Mouse (Mus musculus) CD4-positive, CD25-positive, alpha-beta regulatory T cell, adult 2 months (primary cell): ENCODE data around the gene Lrp5.
A peak's percentile ranks its signal among the peaks of the same experiment; 100 is the strongest.

Experiments used
- DNase-seq: peaks from one replicate; pipeline ENCODE4 v3.0.0-alpha.2; 2012; ENCODE audit warnings: low read depth, low spot score

Gene Lrp5

DNA sequence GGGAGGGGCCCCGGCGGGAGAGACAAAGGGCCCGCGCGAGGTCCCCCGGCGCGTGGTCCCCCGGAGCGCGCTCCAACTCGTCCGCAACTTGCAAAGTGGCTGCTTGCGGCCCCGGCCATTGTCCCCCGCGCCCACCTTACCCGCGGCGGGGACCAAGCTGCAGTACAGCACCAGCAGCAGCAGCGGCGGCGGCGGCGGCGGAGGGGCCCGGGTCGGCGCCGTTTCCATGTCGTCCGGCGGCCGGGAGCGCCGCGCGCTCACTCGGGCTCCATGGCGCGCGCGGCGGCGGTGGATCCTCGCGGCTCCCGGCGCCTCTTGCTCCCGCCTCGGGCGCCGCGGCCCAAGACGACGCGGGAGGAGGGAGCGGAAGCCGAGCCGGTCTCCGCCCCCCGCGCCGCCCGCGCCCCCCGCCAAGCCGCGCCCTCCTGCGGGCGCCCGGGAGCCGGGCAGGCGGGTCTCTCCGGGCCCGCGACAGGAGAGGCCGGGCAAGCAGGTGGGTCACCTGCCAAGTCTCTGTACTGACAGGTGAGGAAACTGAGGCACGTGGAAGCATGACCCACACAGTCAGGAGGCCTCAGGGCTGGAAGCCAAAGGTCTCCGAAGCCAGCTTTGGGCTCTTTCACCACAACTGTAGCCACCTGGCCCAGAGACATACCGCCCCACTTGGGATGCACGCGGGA lies at the start of gene Lrp5:
Gene Lrp5, minus strand, starts transcription at position 350 of the 680 bp plus-strand sequence.
- peak; percentile 54 for DNase-seq

DNA sequence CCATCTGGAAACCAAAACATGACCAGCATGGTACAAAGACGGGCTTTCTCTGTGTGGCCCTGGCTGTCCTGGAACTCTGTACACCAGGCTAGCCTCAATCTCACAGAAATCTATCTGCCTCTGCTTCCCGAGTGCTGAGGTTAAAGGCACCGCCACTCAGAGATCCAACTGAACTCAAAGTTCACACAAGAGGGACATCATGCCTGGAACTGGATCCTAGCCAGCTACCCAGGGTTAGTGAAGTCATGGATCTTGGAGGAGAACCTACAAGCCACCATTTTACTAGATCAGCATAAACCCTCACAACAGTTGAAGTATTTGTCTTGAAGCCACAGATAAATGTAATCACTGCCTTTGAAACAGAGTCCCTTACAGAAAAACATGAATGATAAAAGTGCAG lies 49.6 kb upstream of the Lrp5 start:
- DNase-seq = no peak

DNA sequence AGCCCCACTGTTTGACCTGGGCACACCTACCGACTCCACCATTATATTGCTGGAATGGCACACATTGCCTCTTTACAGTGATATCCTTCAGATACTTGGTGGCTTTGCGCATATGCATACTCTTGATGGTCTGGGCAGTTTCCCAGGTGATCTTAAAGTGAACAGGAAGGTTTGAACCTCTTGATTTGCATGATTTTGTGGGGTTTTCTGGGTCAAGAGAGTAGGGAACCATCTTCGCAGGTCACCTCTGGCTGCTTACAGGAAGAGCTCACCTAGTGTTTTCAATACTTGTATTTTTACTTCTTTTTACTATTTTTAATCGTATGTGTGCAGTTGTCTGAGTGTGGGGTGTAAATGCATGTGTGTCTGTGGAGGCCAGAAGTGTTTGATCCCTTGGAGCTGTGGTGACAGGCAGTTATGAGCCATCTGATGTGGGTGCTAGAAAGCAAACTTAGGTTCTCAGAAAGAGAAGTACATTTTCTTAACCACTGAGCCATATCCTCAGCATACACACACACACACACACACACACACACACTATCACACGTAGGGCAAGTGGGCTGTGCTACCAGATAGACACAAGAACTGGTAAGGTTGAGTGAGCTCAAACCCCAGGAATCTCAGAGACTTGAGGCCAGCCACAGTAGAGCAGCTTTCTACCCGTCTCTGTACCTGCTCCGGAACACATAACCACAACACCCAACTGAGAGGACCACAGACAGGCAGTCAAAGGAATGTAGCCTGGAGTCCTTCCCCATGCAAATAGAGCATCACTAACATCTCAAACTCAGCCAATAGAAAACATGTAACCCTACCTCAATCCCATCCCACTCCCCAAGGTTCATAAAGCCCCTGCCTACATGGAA lies 44.6 kb upstream of the Lrp5 start:
- no peak for DNase-seq

DNA sequence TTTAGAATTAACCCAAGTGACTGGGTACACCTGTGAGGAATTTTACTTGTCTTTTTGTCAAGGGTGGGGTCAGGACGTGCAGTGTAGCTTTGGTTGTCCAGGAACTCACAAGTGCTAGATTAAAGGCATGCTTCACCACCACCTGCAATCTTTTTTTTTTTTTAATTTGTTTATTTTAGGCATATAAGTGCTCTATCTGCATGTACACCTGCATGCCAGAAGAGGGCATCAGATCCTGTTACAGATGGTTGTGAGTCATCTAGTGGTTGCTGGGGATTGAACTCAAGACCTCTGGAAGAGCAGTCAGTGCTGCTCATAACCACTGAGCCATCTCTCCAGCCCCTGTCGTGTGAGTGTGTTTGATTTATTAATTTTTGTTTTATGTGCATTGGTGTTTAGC lies 42.5 kb upstream of the Lrp5 start:
- no peak for DNase-seq

DNA sequence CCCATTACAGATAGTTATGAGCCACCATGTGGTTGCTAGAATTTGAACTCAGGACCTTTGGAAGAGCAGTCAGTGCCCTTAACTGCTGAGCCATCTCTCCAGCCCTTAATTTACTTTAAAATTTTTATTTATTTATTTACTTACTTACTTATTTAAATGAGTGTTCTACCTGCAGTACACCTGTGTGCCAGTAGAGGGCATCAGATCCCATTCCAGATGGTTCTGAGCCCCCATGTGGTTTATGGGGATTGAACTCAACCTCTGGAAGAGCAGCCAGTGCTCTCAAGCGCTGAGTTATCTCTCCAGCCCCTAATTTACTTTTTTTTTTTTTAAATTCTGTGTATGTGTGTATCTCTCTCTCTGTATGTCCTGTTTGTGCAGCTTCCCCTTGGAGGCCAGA lies 38.4 kb upstream of the Lrp5 start:
- peak; percentile 86 for DNase-seq

- peak; percentile 77 for DNase-seq
These were observed 37.5 kb upstream of the Lrp5 start for GRCm38 (mm10) chr19:3723904-3724303.

- DNase-seq = no peak
These were observed 36.8 kb upstream of the Lrp5 start for GRCm38 (mm10) chr19:3723170-3723569.

- DNase-seq = peak; percentile 69
These were observed 33.1 kb upstream of the Lrp5 start for GRCm38 (mm10) chr19:3719362-3719891.

- DNase-seq = peak; percentile 88
These were observed 32.4 kb upstream of the Lrp5 start for GRCm38 (mm10) chr19:3718481-3719361.

DNA sequence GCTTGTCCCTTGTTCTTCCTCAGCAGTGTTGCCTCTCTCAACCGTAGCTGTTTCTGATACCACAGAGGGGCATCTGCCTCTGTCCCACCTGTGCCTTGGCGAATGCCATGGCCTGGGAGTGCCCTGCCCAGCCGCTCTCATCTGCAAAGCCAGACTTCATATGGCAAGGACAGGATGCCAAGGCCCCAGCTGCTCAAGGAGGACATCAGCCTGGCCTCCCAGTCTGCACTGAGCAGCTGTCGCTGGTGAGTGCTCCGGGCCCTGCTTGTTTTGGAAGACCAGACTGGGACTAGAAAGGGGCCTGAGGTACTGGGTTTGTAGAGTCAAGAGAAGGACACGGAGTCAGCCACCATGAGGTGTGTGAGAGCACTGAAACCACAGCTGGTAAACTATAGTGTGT lies 28.0 kb upstream of the Lrp5 start:
- no peak for DNase-seq

- DNase-seq = no peak
These were observed 24.1 kb upstream of the Lrp5 start for GRCm38 (mm10) chr19:3710436-3710835.

- no peak for DNase-seq
These were observed 22.8 kb upstream of the Lrp5 start for GRCm38 (mm10) chr19:3709013-3709787.

GRCm38 (mm10) chr19:3708078-3709012 lies 22.0 kb upstream of the Lrp5 start, which contains the start of gene 1810055G02Rik:
TSS of gene 1810055G02Rik (plus strand) at chr19:3708293.
- peak; percentile 98 for DNase-seq

DNA sequence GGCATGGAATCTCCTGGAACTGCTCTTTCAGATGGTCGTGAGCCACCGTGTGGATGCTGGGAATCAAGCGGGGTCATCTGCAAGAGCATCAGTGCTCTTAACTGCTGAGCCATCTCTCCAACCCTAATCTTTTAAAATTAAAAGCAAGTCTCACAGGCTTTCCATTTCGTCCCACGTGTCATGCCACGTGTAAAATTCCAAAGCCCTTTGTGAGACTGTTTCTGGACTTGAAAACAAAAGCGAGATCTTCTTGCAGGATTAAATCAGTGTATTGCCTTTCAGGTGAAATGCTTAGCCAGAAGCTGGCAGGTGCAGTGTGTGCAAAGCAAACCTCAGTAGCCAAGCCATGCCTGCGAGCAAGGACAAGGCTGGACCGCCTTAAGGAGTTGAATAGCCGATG lies 21.2 kb upstream of the Lrp5 start:
- DNase-seq = no peak

DNA sequence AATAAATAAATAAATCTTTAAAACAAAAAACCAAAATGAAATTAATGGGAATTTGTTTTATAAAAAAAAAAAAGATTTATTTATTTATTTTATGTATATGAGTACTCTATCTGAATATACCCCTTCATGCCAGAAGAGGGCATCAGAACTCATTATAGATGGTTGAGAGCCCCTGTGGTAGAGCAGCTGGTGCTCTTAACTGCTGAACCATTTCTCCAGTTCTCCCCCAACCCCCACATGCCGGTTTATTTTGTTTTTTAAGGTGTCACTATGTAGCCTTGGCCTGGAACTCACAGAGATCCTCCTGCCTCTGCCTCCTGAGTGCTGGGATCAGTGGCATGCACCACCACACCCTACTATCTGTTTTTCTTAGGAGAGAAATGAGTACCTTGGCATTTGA lies 19.9 kb upstream of the Lrp5 start:
- peak; percentile 64 for DNase-seq

- DNase-seq = no peak
These were observed 16.1 kb upstream of the Lrp5 start for GRCm38 (mm10) chr19:3702460-3702859.

DNA sequence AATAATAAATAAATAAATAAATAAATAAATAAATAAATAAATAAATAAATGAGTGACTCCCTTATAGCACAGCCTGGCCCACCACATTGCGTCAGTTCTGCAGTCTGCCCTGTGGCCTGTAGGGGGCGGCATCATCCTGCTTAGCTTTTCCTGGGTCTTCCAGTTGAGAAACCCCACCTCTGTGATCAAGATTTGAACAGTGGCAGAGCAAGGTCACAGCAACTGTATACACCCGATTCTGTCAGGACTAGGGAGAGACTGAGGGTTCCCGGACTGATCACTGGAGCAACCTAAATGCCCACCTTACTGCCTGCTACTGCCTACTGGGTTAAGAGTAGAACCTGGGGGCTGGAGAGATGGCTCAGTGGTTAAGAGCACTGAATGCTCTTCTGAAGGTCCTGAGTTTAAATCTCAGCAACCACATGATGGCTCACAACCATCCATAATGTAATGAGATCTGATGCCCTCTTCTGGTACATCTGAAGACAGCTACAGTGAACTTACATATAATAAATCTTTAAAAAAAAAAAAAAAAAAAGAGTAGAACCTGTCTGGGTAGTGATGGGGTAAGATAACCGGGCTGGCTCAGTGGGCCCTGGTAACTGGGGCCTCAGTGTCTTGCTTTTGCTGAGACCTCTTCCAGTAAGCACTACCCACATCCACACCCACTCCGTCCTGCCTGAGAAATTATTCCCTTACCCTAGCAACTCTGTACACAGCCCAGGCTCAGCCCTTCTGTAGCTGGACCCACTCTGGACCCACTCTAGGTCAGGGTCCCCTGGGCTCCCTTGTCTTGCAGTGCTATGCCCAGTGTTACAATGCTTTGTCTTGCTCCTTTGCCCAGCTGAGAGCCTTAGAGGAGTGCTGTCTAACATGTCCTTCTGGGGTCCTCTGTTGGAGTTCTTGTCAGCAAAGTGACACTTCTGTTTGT lies 13.4 kb upstream of the Lrp5 start:
- peak; percentile 85 for DNase-seq

- no peak for DNase-seq
These were observed 11.7 kb upstream of the Lrp5 start for GRCm38 (mm10) chr19:3698035-3698434.

- DNase-seq = no peak
These were observed 9.6 kb upstream of the Lrp5 start for GRCm38 (mm10) chr19:3695976-3696375.
